Mouse (Mus musculus): Measurements from ENCODE around the gene Btbd11.

Btbd11 gene

GRCm38 (mm10) chr10:85479959-85480625 is 93.5 kb downstream of the Btbd11 start:
- DNase-seq (ENCODE audit: low spot score): no peak

GRCm38 (mm10) chr10:85481106-85481505 is 94.5 kb downstream of the Btbd11 start:
- DNase-seq (ENCODE audit: low spot score): no peak

- DNase-seq (ENCODE audit: low spot score): no peak
Measured at GRCm38 (mm10) chr10:85482064-85482473, 95.5 kb downstream of the Btbd11 start.

GRCm38 (mm10) chr10:85482480-85482879 is 95.9 kb downstream of the Btbd11 start:
- DNase-seq (ENCODE audit: low spot score): no peak

GRCm38 (mm10) chr10:85486456-85486855 is 99.8 kb downstream of the Btbd11 start:
- DNase-seq (ENCODE audit: low spot score): no peak

- no peak for DNase-seq (ENCODE audit: low spot score)
Measured at GRCm38 (mm10) chr10:85492583-85492982, 106.0 kb downstream of the Btbd11 start.

GRCm38 (mm10) chr10:85496358-85496757 is 109.7 kb downstream of the Btbd11 start:
- DNase-seq (ENCODE audit: low spot score): no peak

- DNase-seq (ENCODE audit: low spot score): no peak
Measured at GRCm38 (mm10) chr10:85496981-85497380, 110.4 kb downstream of the Btbd11 start.

GRCm38 (mm10) chr10:85497931-85498330 is 111.3 kb downstream of the Btbd11 start:
- no peak for DNase-seq (ENCODE audit: low spot score)

GRCm38 (mm10) chr10:85500573-85501155 is 114.0 kb downstream of the Btbd11 start:
- DNase-seq (ENCODE audit: low spot score): no peak

GRCm38 (mm10) chr10:85501966-85502566 is 115.5 kb downstream of the Btbd11 start:
- DNase-seq (ENCODE audit: low spot score): no peak

GRCm38 (mm10) chr10:85502656-85503055 is 116.0 kb downstream of the Btbd11 start:
- no peak for DNase-seq (ENCODE audit: low spot score)

GRCm38 (mm10) chr10:85503453-85503852 is 116.8 kb downstream of the Btbd11 start:
- DNase-seq (ENCODE audit: low spot score): no peak

GRCm38 (mm10) chr10:85507270-85508050 is 120.8 kb downstream of the Btbd11 start:
- no peak for DNase-seq (ENCODE audit: low spot score)

GRCm38 (mm10) chr10:85508193-85508794 is 121.7 kb downstream of the Btbd11 start:
- no peak for DNase-seq (ENCODE audit: low spot score)

- DNase-seq (ENCODE audit: low spot score): no peak
Measured at GRCm38 (mm10) chr10:85509000-85509399, 122.4 kb downstream of the Btbd11 start.

GRCm38 (mm10) chr10:85510329-85510728 is 123.7 kb downstream of the Btbd11 start:
- DNase-seq (ENCODE audit: low spot score): no peak

- DNase-seq (ENCODE audit: low spot score): no peak
Measured at GRCm38 (mm10) chr10:85512808-85513207, 126.2 kb downstream of the Btbd11 start.

- no peak for DNase-seq (ENCODE audit: low spot score)
Measured at GRCm38 (mm10) chr10:85517223-85518110, 130.9 kb downstream of the Btbd11 start.

GRCm38 (mm10) chr10:85518111-85518409 is 131.4 kb downstream of the Btbd11 start:
- no peak for DNase-seq (ENCODE audit: low spot score)

- DNase-seq (ENCODE audit: low spot score): no peak
Measured at GRCm38 (mm10) chr10:85522220-85522760, 135.7 kb downstream of the Btbd11 start.
